Mouse (Mus musculus) intestine, embryonic 14.5 days (tissue): ENCODE data around the gene Abo. TPM values are rescaled to one million over a fixed set of nuclear protein-coding genes. Genes with fewer than 3 reads are reported as not detected.
"Not testable (repeated sequence)": the region's sequence is repeated elsewhere in the genome, so short reads cannot be mapped to it uniquely, and the experiment has no call there.

Experiments used
- ATAC-seq: fragments of 200-750 bp; cut with Nextera tagmentation; replicated peaks from 2 replicates; pipeline ENCODE4 v1.8.0; 2017; ENCODE audit warnings: low read depth, moderate number of reproducible peaks, moderate TSS enrichment, moderate library complexity; ENCODE audit not compliant: low FRiP score, low TSS enrichment
- DNase-seq: peaks from one replicate; pipeline ENCODE4 v3.0.0-alpha.2; 2018; ENCODE audit warnings: low spot score
- H3K27ac ChIP-seq: fragments of 300-500 bp; sonication (generic); 2 replicates; pipeline ENCODE4 v1.5.1; 2014; ENCODE audit warnings: low read depth, mild to moderate bottlenecking, control low read depth
- H3K27me3 ChIP-seq: fragments of 300-500 bp; sonication (generic); replicated peaks from 2 replicates; pipeline ENCODE4 v1.6.1; 2014; ENCODE audit warnings: low read length, control low read depth; ENCODE audit not compliant: control insufficient read depth, insufficient read depth
- H3K36me3 ChIP-seq: fragments of 300-500 bp; sonication (generic); 2 replicates; pipeline ENCODE4 v1.6.1; 2014; ENCODE audit warnings: low read length, control low read depth; ENCODE audit not compliant: control insufficient read depth, insufficient read depth
- H3K4me1 ChIP-seq: fragments of 300-500 bp; sonication (generic); replicated peaks from 2 replicates; pipeline ENCODE4 v1.6.1; 2014; ENCODE audit warnings: low read length, control low read depth, mixed read lengths; ENCODE audit not compliant: control insufficient read depth, insufficient read depth
- H3K4me2 ChIP-seq: fragments of 300-500 bp; sonication (generic); 2 replicates; pipeline ENCODE4 v1.6.1; 2014; ENCODE audit warnings: low read length
- H3K4me3 ChIP-seq: fragments of 300-500 bp; sonication (generic); 2 replicates; pipeline ENCODE4 v1.5.1; 2014; ENCODE audit warnings: low read depth, low read length, control low read depth, mixed read lengths
- H3K9ac ChIP-seq: fragments of 300-500 bp; sonication (generic); 2 replicates; pipeline ENCODE4 v1.6.1; 2014; ENCODE audit warnings: mild to moderate bottlenecking, low read length
- H3K9me3 ChIP-seq: fragments of 300-500 bp; sonication (generic); 2 replicates; pipeline ENCODE4 v1.6.1; 2016; ENCODE audit warnings: low read length, control low read depth; ENCODE audit not compliant: control insufficient read depth
- WGBS: fragments of 180-500 bp; shearing (Covaris S2); extraction: QIAGEN DNeasy Blood & Tissue Kit; methylation state at CpG from one replicate; pipeline ENCODE4 v1.1.7; 2014; 5-methylcytosine and 5-hydroxymethylcytosine counted together
- polyA plus RNA-seq: library from polyadenylated mRNA; unstranded; fragments of >200 nt; fragmentation: Nextera tagmentation; extraction: Ambion mirVana; gene quantifications from 2 replicates; pipeline ENCODE4 v1.2.1, GENCODE M21; 2014

The Abo gene
- polyA plus RNA-seq, 1 experiment from 2014 or later = not detected

GRCm38 (mm10) chr2:26895898-26896297, 31.1 kb upstream of the Abo start:
- 87% methylated on average over 4 of the region's 4 CpGs for WGBS
- H3K4me2 ChIP-seq = no peak overlapping the region
- no peak overlapping the region for H3K27ac ChIP-seq
- H3K9ac ChIP-seq = no peak overlapping the region
- H3K9me3 ChIP-seq = no peaks in the 10 kb centered on the region
- 0 out of 2 replicates have a peak, but pooled peaks cover under 1% of the 10 kb centered on the region for H3K4me1 ChIP-seq
- H3K27me3 ChIP-seq = no peaks in the 10 kb centered on the region
- ATAC-seq (no peak), DNase-seq (no peak)
- H3K36me3 ChIP-seq = peaks cover 89% of the 10 kb centered on the region
- no peak overlapping the region for H3K4me3 ChIP-seq

- not testable (repeated sequence) for H3K27me3 ChIP-seq, H3K9me3 ChIP-seq, H3K4me1 ChIP-seq, H3K27ac ChIP-seq, H3K4me2 ChIP-seq, ATAC-seq, H3K9ac ChIP-seq, DNase-seq, H3K4me3 ChIP-seq
- WGBS = 70% methylated on average over 4 of the region's 4 CpGs
- H3K36me3 ChIP-seq = peaks cover 24% of the 10 kb centered on the region
Measured at GRCm38 (mm10) chr2:26886170-26886569, 21.4 kb upstream of the Abo start.

- not testable (repeated sequence) for H3K27ac ChIP-seq, H3K27me3 ChIP-seq, ATAC-seq, H3K9ac ChIP-seq, H3K4me2 ChIP-seq, DNase-seq, H3K4me3 ChIP-seq, H3K4me1 ChIP-seq, H3K9me3 ChIP-seq
- WGBS = 89% methylated on average over 2 of the region's 2 CpGs
- H3K36me3 ChIP-seq = peaks cover 17% of the 10 kb centered on the region
Measured at GRCm38 (mm10) chr2:26885541-26885940, 20.8 kb upstream of the Abo start.

GRCm38 (mm10) chr2:26878571-26878970, 13.8 kb upstream of the Abo start:
- H3K36me3 ChIP-seq = no peaks in the 10 kb centered on the region
- no peaks in the 10 kb centered on the region for H3K4me1 ChIP-seq
- no peaks in the 10 kb centered on the region for H3K27me3 ChIP-seq
- no peak overlapping the region for H3K27ac ChIP-seq
- no peaks in the 10 kb centered on the region for H3K9me3 ChIP-seq
- ATAC-seq (no peak), DNase-seq (no peak)
- H3K4me3 ChIP-seq = no peak overlapping the region
- no peak overlapping the region for H3K4me2 ChIP-seq
- no peak overlapping the region for H3K9ac ChIP-seq

- Histone ChIP-seq H3K9me3 (no peaks in the 10 kb centered on the region), H3K4me1 (no peaks in the 10 kb centered on the region), H3K27me3 (no peaks in the 10 kb centered on the region), H3K4me2 (no peak overlapping the region), H3K4me3 (no peak overlapping the region), H3K27ac (no peak overlapping the region), H3K9ac (no peak overlapping the region), H3K36me3 (no peaks in the 10 kb centered on the region)
- 52% methylated on average over 6 of the region's 6 CpGs for WGBS
- DNase-seq (no peak), ATAC-seq (no peak)
Measured at GRCm38 (mm10) chr2:26870666-26871065, 5.9 kb upstream of the Abo start.

- Histone ChIP-seq H3K4me3 (no peak overlapping the region), H3K27me3 (no peaks in the 10 kb centered on the region), H3K9ac (no peak overlapping the region), H3K4me2 (no peak overlapping the region), H3K4me1 (no peaks in the 10 kb centered on the region), H3K27ac (no peak overlapping the region), H3K9me3 (no peaks in the 10 kb centered on the region), H3K36me3 (no peaks in the 10 kb centered on the region)
- 77% methylated on average over 3 of the region's 3 CpGs for WGBS
- ATAC-seq (no peak), DNase-seq (no peak)
Measured at GRCm38 (mm10) chr2:26862856-26863255, 1.9 kb downstream of the Abo start.

GRCm38 (mm10) chr2:26847706-26848105, 17.1 kb downstream of the Abo start:
- no peak overlapping the region for H3K4me2 ChIP-seq
- no peaks in the 10 kb centered on the region for H3K36me3 ChIP-seq
- H3K4me3 ChIP-seq = no peak overlapping the region
- DNase-seq (no peak), ATAC-seq (no peak)
- no peak overlapping the region for H3K27ac ChIP-seq
- H3K9ac ChIP-seq = no peak overlapping the region
- H3K4me1 ChIP-seq = no peaks in the 10 kb centered on the region
- H3K9me3 ChIP-seq = no peaks in the 10 kb centered on the region
- H3K27me3 ChIP-seq = no peaks in the 10 kb centered on the region
- 53% methylated on average over 2 of the region's 2 CpGs for WGBS

GRCm38 (mm10) chr2:26832478-26832877, 32.3 kb downstream of the Abo start:
- no peak overlapping the region for H3K4me2 ChIP-seq
- no peaks in the 10 kb centered on the region for H3K27me3 ChIP-seq
- no peak overlapping the region for H3K27ac ChIP-seq
- H3K36me3 ChIP-seq = no peaks in the 10 kb centered on the region
- H3K4me3 ChIP-seq = no peak overlapping the region
- WGBS = 90% methylated on average over 2 of the region's 2 CpGs
- no peak for DNase-seq
- no peak for ATAC-seq
- H3K9me3 ChIP-seq = no peaks in the 10 kb centered on the region
- H3K4me1 ChIP-seq = no peaks in the 10 kb centered on the region
- H3K9ac ChIP-seq = no peak overlapping the region

- no peak for DNase-seq
- no peaks in the 10 kb centered on the region for H3K27me3 ChIP-seq
- no peaks in the 10 kb centered on the region for H3K36me3 ChIP-seq
- H3K4me3 ChIP-seq = no peak overlapping the region
- H3K27ac ChIP-seq = no peak overlapping the region
- no peak for ATAC-seq
- 93% methylated on average over 1 of the region's 1 CpGs for WGBS
- no peaks in the 10 kb centered on the region for H3K9me3 ChIP-seq
- H3K4me1 ChIP-seq = no peaks in the 10 kb centered on the region
- H3K9ac ChIP-seq = no peak overlapping the region
- H3K4me2 ChIP-seq = no peak overlapping the region
Measured at GRCm38 (mm10) chr2:26828047-26828446, 36.7 kb downstream of the Abo start.
